In the genomic region with DNA sequence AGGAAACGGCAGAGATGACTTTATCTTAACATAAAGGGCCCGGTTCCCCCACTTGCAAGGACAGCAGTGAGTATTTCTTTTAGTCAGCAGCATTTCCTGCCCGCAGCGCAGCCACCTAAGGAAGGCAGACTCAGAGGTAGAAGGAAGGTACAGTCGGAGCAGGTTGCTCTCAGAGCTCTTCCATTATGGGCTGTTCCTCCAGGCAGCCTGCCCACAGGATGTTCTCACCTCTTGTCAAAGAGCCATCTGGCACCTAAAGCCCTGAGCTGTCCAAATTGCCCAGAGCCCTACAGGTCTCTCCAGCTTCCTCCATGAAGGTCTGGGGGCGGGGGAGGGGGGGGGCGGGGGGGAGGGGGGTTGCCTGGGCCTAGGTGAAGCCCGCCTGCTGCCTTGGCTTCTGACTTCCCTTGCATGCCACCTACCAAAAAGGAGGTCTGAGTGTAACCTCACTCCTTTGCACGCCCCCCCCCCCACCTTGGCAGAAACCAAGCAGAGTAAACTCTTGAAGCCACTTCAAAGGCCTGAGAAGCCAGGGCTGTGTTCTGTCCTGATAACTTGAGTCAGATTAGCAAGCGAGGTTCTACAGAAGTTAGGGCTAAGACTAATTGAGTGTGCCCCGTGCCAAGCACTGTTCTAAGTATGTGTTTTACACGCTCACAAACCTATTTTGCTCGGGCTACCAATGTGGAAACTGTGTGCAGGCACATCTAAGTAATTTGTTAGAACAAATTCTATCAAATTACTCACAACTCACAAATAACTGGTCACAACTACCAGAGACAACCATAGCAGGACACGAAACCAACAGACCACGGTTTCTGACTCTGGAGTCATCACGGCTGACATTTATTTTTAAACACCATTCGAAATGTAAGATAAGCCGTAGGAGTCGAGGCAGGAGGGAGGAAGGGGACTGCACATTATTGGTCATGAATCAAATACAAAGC, we compare ENCODE assay signal across 10 mouse cellular contexts. TPM values are rescaled to one million over a fixed set of nuclear protein-coding genes. Genes with fewer than 3 reads are reported as not detected.
DNase-seq lines count a peak whose midpoint lies in the region; ATAC-seq lines count a peak whose summit lies in the region.
"Had no signal": no experiment of that assay in that cellular context is flagged by ENCODE, and none has a peak within 500 bp of the region (broad histone marks: within the 10 kb centered on the region; RNA-seq: fewer than 3 reads in every experiment).

No protein-coding gene starts in this region.

- no peak overlapping the region for H3K4me3 ChIP-seq in heart, embryonic 12.5 days
- H3K4me3 ChIP-seq in lung, embryonic 15.5 days, result no peak overlapping the region
- H3K4me3 ChIP-seq in midbrain, embryonic 13.5 days (replicated peaks), result no peak overlapping the region
- H3K4me3 ChIP-seq: embryonic facial prominence, embryonic 15.5 days; megakaryocyte, embryonic 14.5 days had no signal

- H3K36me3 ChIP-seq in heart, embryonic 12.5 days, result peaks cover 17% of the 10 kb centered on the region
- H3K36me3 ChIP-seq in lung, embryonic 15.5 days, result no peaks in the 10 kb centered on the region
- H3K36me3 ChIP-seq in midbrain, embryonic 13.5 days, result 0 out of 2 replicates have a peak, but pooled peaks cover 2% of the 10 kb centered on the region
- H3K36me3 ChIP-seq: embryonic facial prominence, embryonic 15.5 days had no signal

- peak; percentile 26; the same call in 1 of the 2 replicates for ATAC-seq in heart, embryonic 12.5 days (ENCODE audit: insufficient number of reproducible peaks, low FRiP score)
- peak; percentile 71 for ATAC-seq in lung, embryonic 15.5 days (ENCODE audit: borderline replicate concordance, extremely low read depth, low FRiP score, low TSS enrichment)
- ATAC-seq in midbrain, embryonic 13.5 days, result no peak

- no peaks in the 10 kb centered on the region for H3K9me3 ChIP-seq in heart, embryonic 12.5 days (replicated peaks)
- no peaks in the 10 kb centered on the region for H3K9me3 ChIP-seq in lung, embryonic 15.5 days
- no peaks in the 10 kb centered on the region for H3K9me3 ChIP-seq in midbrain, embryonic 13.5 days
- H3K9me3 ChIP-seq: embryonic facial prominence, embryonic 15.5 days had no signal

- H3K9ac ChIP-seq in heart, embryonic 12.5 days, result peak overlapping the region; percentile 20; the same call in 1 of the 2 replicates
- H3K9ac ChIP-seq in lung, embryonic 15.5 days, result no peak overlapping the region
- no peak overlapping the region for H3K9ac ChIP-seq in midbrain, embryonic 13.5 days (replicated peaks)
- H3K9ac ChIP-seq: embryonic facial prominence, embryonic 15.5 days had no signal

- DNase-seq in gastrocnemius, adult 18-20 months (ENCODE audit: low spot score), result peak; percentile 70
- no peak for DNase-seq in gastrocnemius, postnatal 4 days (ENCODE audit: low spot score in 2 of 2)
- peak; percentile 96 for DNase-seq in brain, adult 2 months (ENCODE audit: low read depth, low spot score)
- DNase-seq in thymus, postnatal 14 days, result peak; percentile 77
- no peak for DNase-seq in left cerebral cortex, adult 11 months (ENCODE audit: low spot score)

- peaks cover 61% of the 10 kb centered on the region for H3K4me1 ChIP-seq in heart, embryonic 12.5 days (replicated peaks)
- H3K4me1 ChIP-seq in lung, embryonic 15.5 days, result peaks cover 45% of the 10 kb centered on the region
- H3K4me1 ChIP-seq in midbrain, embryonic 13.5 days (replicated peaks), result peaks cover 39% of the 10 kb centered on the region

- peak overlapping the region; percentile 91 for H3K27ac ChIP-seq in heart, embryonic 12.5 days (ENCODE audit: poor library complexity, severe bottlenecking)
- peak overlapping the region; percentile 81 for H3K27ac ChIP-seq in lung, embryonic 15.5 days
- no peak overlapping the region for H3K27ac ChIP-seq in midbrain, embryonic 13.5 days
- H3K27ac ChIP-seq: embryonic facial prominence, embryonic 15.5 days had no signal

- H3K27me3 ChIP-seq in heart, embryonic 12.5 days (replicated peaks), result no peaks in the 10 kb centered on the region
- no peaks in the 10 kb centered on the region for H3K27me3 ChIP-seq in lung, embryonic 15.5 days
- H3K27me3 ChIP-seq in midbrain, embryonic 13.5 days, result no peaks in the 10 kb centered on the region
- H3K27me3 ChIP-seq: embryonic facial prominence, embryonic 15.5 days had no signal

- WGBS in heart, embryonic 12.5 days, result 13% methylated on average over 17 of the region's 19 CpGs
- 24% methylated on average over 16 of the region's 19 CpGs for WGBS in lung, embryonic 15.5 days
- 80% methylated on average over 17 of the region's 19 CpGs for WGBS in midbrain, embryonic 13.5 days

- H3K4me2 ChIP-seq in heart, embryonic 12.5 days, result peak overlapping the region; percentile 50
- peak overlapping the region; percentile 34 for H3K4me2 ChIP-seq in lung, embryonic 15.5 days
- H3K4me2 ChIP-seq in midbrain, embryonic 13.5 days (replicated peaks), result no peak overlapping the region
- H3K4me2 ChIP-seq: embryonic facial prominence, embryonic 15.5 days had no signal

RNA-seq across cellular contexts. Expression of a gene that starts 5.7 kb away (rescaled TPM):
- total RNA-seq in gastrocnemius, adult 18-20 months (2021), result 1 to 10 TPM; 2.1 to 2.8 TPM
- total RNA-seq in gastrocnemius, postnatal 4 days (2021), result 10 to 100 TPM; 24.1 to 24.3 TPM
- 75.5 and 77.2 TPM in 2 replicates for polyA plus RNA-seq in heart, embryonic 12.5 days (2016; fragmentation: Nextera tagmentation; extraction: Ambion mirVana)
- 19.3 and 19.4 TPM in 2 replicates for polyA plus RNA-seq in lung, embryonic 15.5 days (2015; fragmentation: Nextera tagmentation; extraction: Ambion mirVana)
- 28.6 and 29.2 TPM in 2 replicates for polyA plus RNA-seq in midbrain, embryonic 13.5 days (2015; fragmentation: Nextera tagmentation; extraction: Ambion mirVana)

Comparison
In these comparisons a context has a peak if more than half of its experiments do, and no peak if none do; other contexts are left out.
1. DNase-seq: peak in gastrocnemius, adult 18-20 months (single experiment), brain, adult 2 months (single experiment) and thymus, postnatal 14 days (single experiment); none in gastrocnemius, postnatal 4 days (0 of 2) and left cerebral cortex, adult 11 months (single experiment).